Mouse (Mus musculus): ENCODE measurements around the gene Mospd1. TPM values are rescaled to one million over a fixed set of nuclear protein-coding genes. Genes with fewer than 3 reads are reported as not detected.

Gene Mospd1
- 13.0 and 21.1 TPM in 2 replicates for polyA plus RNA-seq (2012; rRNA removed)

DNA sequence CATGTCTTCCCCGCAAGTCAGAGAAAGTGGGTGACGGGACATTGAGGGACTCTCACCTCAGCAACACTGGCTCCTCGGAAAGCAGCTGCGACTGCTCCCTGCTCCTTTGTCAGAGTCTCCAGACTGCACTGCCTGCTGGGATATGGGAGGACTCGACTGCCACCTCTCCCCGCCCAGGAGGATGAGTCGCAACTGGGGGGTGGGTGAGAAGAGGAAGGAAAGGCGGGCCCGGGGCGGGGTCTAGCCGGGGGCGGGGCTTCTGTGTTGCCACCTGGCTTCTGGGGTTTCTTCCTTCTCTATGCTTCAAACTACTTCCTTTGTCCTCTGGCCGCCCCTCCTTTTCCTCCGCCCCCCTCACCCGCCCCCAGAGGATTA lies at the start of gene Mospd1:
Mospd1 (minus strand) TSS at position 137 of the 375 bp plus-strand sequence.
- DNase-seq (ENCODE audit: low read depth) = no peak

DNA sequence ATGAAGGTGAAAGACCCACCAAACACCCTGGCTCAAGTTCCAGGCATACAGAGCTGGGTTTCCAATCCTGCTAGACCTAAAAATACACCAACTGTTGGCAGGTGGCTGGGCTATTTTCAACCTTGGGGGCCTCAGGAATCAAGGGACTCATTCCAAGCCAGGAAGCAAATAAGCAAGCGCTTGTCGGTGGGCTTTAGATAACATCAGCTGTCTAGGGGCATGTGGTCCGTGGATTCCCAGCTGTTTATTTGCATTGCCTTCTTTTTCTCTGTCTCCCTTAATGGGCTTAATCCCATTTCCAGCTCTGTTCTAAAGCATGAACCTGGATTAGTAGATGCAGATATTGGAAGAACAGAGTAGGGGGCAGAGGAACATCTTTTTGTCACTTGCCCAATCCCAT lies 16.1 kb upstream of the Mospd1 start:
- no peak for DNase-seq (ENCODE audit: low read depth)

- DNase-seq (ENCODE audit: low read depth) = no peak
Observed at GRCm38 (mm10) chrX:53383122-53383521, 12.8 kb upstream of the Mospd1 start.

GRCm38 (mm10) chrX:53369534-53370365 lies 552 bp downstream of the Mospd1 start:
- no peak for DNase-seq (ENCODE audit: low read depth)

- no peak for DNase-seq (ENCODE audit: low read depth)
Observed at GRCm38 (mm10) chrX:53364668-53365383, 5.5 kb downstream of the Mospd1 start.

DNA sequence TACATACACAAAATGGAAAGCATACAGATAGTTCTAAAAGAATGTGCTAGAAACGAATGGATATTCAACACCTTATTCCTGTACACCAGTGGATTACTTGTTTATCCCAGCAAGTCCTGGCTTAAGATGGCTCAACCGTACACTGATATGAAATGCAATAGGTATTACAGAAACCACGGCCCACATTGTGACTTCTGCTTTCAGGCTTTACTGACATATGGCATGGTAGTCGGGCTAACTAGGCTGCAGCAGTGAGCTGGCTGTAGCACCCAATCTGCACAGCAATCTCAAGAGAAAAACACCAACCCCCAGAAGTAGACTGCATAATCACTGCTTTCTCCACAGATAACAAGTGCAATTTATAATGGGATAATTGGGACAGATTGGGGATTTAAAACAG lies 21.9 kb downstream of the Mospd1 start:
- DNase-seq (ENCODE audit: low read depth) = no peak

- DNase-seq (ENCODE audit: low read depth) = no peak
Observed at GRCm38 (mm10) chrX:53341531-53341930, 28.8 kb downstream of the Mospd1 start.

GRCm38 (mm10) chrX:53337355-53337754 lies 32.9 kb downstream of the Mospd1 start:
- DNase-seq (ENCODE audit: low read depth) = no peak

GRCm38 (mm10) chrX:53330396-53330795 lies 39.9 kb downstream of the Mospd1 start:
- DNase-seq (ENCODE audit: low read depth) = no peak

- DNase-seq (ENCODE audit: low read depth) = no peak
Observed at GRCm38 (mm10) chrX:53321111-53321510, 49.2 kb downstream of the Mospd1 start.

GRCm38 (mm10) chrX:53320564-53320963 lies 49.7 kb downstream of the Mospd1 start:
- no peak for DNase-seq (ENCODE audit: low read depth)

Other genes starting within 250 kb of the Mospd1 start
- 0.18 TPM in 1 of 2 replicates, not detected in the other for gene Plac1, start 130.4 kb downstream of the Mospd1 start, polyA plus RNA-seq (2012; rRNA removed)
- 1.6 and 2.8 TPM in 2 replicates for gene Fam122b, start 100.7 kb downstream of the Mospd1 start, polyA plus RNA-seq (2012; rRNA removed)
- gene Fam122c, start 97.1 kb downstream of the Mospd1 start, polyA plus RNA-seq (2012; rRNA removed) = 0.30 TPM in 1 of 2 replicates, not detected in the other
- gene Etd, start 64.4 kb upstream of the Mospd1 start, polyA plus RNA-seq (2012; rRNA removed) = not detected in 2 replicates
- gene Rtl8c, start 237.5 kb upstream of the Mospd1 start, polyA plus RNA-seq (2012; rRNA removed) = 27.6 and 29.7 TPM in 2 replicates
- gene Gm14597, start 238.5 kb upstream of the Mospd1 start, polyA plus RNA-seq (2012; rRNA removed) = not detected in 2 replicates

All from gonadal fat pad, adult 2 months (tissue).